Mouse (Mus musculus): ENCODE data around the gene Itga9. TPM values are rescaled to one million over a fixed set of nuclear protein-coding genes. Genes with fewer than 3 reads are reported as not detected.

The Itga9 gene
- total RNA-seq, 2 experiments from 2014 or later = 35.0 to 36.2 TPM

DNA sequence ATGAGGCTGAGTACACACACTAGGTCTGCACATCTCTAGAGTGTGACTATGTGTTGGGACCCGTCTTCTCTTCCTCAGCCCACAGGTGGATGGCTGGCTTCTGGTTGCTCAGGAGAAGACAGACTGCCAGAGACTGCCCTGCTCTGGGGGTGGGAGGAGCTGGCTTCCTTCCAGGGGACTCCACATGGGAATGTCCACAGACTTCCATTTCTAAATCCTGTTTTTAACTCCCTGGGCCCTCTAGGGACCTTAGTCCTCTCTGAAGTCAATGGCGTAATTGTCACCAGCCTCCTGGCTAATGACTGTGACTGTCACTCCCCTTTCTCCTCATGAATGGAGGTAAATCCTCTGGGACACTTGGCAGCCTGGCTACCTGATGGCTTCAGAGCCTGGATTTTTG is 45.4 kb downstream of the Itga9 start:
- peak in 1 of 2 experiments; percentile 47 for DNase-seq

- no peak for DNase-seq
Observed at GRCm38 (mm10) chr9:118653436-118653835, 46.9 kb downstream of the Itga9 start.

- peak in 1 of 2 experiments; percentile 34 for DNase-seq
Observed at GRCm38 (mm10) chr9:118654969-118655368, 48.5 kb downstream of the Itga9 start.

DNA sequence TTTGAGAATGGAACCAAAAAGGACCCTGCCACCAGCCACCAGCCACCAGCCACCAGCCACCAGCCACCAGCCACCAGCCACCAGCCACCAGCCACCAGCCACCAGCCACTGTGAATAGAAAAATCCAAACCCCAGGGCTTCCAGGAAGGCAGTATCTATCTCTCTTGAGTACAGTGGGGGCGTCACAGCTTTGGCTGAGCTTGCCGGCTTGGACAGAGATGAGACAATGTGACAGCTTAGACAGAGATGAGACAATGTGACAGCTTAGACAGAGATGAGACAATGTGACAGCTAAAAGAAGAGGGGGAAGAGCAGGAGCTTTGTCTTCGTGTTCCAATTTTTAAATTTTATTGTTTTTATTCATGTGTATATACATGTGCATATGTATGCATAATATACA is 49.2 kb downstream of the Itga9 start:
- no peak for DNase-seq

GRCm38 (mm10) chr9:118658159-118658558 is 51.7 kb downstream of the Itga9 start:
- DNase-seq = no peak

GRCm38 (mm10) chr9:118659809-118660208 is 53.3 kb downstream of the Itga9 start:
- no peak for DNase-seq

DNA sequence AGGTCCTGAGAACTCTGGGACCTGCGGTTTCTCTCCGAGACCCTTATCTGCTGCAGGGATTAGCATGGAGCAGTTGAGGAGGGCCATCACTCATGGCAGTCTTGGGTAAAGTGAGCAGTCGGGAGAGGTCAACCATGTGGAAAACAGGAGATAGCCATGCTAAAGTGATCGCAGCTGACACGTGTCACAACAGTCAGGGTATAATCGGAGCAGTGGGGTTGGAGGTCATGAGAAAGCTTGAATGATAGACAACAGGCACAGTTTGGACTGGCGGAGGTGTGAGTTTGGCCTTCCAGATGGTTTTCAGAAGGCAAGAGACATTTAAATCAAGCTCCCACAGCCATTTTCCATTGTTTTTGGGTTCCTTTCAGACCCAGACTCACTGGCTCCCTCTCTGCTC is 53.8 kb downstream of the Itga9 start:
- DNase-seq = no peak

DNA sequence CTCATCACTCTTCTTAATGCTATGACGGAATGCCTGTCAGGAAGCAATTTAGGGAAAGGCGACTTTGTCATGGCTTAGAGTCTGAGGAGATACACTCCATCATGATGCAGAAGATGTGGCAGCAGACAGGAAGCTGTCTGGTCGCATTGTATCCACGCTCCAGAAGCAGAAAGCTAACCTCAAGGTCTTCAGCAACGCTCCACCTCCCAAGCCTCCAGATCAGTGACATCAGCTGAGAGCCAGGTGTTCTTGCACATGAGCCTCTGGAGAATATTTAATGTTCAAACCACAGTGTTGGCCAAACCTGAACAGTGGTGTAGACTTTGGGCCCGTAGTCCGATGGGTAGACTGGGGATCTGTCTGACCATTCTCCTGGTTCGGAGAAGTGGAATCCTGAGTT is 55.5 kb downstream of the Itga9 start:
- no peak for DNase-seq

DNA sequence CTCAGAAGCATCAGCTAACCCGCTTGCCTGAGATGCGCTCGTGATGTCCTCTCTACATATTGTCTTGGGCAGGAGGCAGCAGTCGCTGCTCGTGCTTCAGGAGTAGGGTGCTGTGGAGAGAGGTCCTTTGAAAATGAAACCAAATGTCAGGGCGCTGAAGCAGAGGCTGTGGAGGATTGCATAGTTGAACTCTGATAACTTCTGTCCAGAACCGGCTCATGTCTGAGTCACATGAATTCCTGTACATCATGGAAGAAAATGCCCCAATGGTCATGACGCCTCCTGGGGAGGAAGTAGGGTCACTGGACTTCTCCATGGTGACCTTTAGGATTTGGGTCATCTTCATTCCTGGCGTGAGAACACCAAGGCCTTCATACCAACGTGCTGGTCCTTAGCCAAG is 56.0 kb downstream of the Itga9 start:
- DNase-seq = no peak

DNA sequence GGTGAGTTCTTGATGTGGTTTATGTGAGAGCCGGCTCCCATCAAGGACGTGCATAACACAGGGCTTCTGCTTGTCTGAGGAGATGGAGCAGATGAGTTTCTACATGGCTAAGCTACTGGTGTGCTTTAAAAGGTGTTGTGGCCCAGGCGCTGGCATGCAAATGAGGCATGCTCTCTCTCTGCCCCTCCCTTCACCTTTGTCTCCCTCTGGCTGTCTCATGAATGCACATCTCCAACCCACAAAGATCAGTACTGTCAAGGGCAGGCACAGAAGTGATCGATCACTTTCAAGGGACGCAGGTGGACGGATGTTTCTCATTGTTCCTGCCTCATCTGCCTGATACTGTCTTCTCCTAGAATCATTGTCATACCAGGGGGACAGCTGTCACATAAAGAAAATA is 57.4 kb downstream of the Itga9 start:
- DNase-seq = no peak

DNA sequence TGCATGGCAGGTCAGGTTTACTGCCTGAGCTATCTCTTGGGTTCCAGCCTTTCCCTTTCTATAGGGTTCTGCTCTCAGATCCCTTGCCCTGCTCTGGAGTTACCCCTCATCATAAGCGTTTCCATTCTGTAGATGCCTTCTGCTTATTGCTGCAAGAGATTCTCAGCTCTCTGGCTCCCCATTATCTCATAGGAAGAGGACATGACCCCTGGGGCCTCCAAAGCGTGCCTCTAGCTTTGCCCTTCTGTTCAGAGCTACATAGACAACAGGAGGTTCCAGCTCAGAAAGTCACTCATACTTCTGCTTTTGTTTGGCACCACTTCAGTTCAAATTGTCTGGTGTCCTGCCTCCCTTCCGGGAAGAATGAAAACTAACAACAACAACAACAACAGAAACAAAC is 59.6 kb downstream of the Itga9 start:
- DNase-seq = no peak

DNA sequence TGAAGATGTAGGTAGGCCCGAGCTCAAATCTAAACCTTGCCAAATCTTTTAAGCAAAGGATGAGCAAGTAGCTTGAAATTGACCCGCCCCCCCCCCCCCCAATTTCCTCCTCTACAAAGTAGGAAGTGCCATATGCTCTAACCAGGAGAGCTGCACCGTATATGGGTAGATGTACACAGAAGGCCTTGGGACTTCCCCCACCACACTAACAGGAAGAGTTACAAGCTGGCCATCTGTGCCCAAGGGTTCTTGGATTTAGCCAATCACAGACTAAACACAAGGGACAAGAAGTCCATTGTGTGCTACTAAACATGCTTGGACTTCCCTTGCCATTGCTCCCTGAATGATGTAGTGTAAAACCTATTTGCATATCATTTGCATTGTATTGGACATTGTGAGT is 63.2 kb downstream of the Itga9 start:
- no peak for DNase-seq

- DNase-seq = peak; percentile 40 to 77
Observed at GRCm38 (mm10) chr9:118674277-118674676, 67.8 kb downstream of the Itga9 start.

DNA sequence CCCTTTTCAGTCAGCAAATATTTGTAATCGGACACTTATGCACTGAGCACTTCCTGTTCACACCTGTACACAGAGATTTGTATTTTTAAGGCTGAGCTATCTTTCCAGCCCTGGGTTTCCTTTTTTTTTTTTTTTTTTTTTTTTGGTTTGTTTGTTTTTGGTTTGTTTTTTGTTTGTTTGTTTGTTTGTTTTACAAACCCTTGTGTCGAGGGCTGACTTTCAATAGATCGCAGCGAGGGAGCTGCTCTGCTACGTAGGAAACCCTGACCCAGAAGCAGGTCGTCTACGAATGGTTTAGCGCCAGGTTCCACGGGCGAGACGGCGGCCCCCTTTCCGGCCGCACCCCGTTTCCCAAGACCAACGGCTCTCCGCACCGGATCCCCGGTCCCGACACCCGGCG is 68.3 kb downstream of the Itga9 start:
- DNase-seq = no peak

DNA sequence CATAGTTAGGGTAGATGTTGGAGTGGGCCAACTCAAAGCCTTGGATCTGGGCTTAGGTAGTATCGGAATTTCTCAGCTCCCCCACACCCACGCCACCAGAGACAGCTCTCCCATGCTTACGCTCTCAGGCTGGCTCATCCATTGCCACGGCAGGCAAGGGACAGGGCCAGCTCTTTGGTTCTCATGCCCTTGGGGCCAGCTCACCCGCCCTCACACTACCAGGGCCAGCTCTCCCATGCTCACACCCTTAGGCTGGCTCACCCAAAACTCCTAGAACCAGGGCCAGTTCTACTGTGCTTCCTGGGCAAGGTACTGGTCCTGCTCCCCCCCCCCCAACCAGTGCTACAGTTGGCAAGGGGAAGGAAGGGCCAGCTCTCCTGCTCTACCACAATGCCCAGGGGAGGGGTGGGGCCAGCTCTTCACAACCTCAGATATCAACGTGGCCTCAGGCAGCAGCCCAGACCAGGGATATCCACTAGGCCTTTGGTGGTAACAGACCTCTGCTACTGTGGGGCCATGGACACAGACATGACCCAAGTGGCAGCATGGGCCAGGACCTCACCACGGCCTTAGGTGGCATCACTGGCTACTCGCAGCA is 69.2 kb downstream of the Itga9 start:
- no peak for DNase-seq

DNA sequence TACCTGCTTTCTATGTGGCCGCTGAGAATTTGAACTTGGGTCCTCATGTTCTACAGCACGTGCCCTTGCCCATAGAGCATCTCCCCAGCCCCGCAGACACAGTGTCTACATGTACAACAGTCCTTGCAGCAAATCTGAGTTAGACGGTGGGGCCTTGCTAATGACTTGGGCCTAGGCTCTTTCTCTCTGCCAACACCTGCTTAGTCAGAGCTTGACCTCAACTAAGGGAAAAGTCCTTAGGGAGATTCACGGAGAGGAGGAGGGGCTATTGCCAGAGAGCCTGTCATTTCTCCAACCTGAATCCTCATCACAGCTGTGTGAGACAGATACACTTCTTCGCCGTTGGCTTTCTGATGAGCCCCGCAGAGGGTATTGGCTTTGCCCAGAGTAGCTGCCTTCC is 70.2 kb downstream of the Itga9 start:
- no peak for DNase-seq

GRCm38 (mm10) chr9:118677349-118677748 is 70.9 kb downstream of the Itga9 start:
- DNase-seq = peak in 1 of 2 experiments; percentile 37

- DNase-seq = no peak
Observed at GRCm38 (mm10) chr9:118678020-118678750, 71.7 kb downstream of the Itga9 start.

DNA sequence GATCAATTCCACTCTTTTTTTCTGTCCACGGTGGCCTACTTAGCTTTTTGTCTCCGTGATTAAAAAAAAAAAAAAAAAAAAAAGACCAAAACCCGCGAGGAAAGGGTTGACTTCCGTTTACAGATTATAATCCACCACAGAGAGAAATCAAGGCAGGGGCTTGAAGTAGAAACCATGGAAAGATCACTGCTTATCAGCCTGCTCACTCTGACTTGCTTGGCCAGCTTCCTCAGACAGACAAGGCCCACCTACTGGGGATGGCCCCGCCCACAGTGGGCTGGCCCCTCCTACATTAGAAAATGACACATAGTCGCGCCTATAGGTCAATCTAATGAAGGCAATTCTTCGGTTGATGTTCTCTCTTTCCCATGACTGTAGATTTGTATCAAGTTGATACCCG is 72.3 kb downstream of the Itga9 start:
- DNase-seq = no peak

- DNase-seq = no peak
Observed at GRCm38 (mm10) chr9:118681506-118681905, 75.0 kb downstream of the Itga9 start.

GRCm38 (mm10) chr9:118682154-118682553 is 75.7 kb downstream of the Itga9 start:
- no peak for DNase-seq

- no peak for DNase-seq
Observed at GRCm38 (mm10) chr9:118683507-118683906, 77.0 kb downstream of the Itga9 start.

DNA sequence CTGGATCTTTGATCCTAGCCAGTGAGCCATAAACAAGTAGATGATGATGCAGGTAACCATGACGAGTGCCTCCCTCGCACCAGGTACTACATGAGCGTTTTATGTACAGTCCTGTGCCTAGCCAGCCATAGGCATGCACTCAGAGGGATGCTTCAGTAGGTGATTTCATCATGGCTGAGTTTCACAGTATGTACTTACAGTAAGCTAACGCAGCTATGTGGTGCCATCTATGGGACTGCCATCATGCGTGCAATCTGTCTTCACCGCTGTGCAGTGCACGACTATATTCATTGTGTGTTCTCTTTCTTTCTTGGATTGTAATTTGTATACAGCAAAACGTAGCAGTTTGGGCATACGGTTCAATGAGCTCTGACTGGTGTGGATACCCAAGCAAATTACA is 77.9 kb downstream of the Itga9 start:
- no peak for DNase-seq
